Comparison of ENCODE assay signal across 8 mouse cellular contexts in genomic region chr5:106964513-106965014, GRCm38 (mm10). TPM values are rescaled to one million over a fixed set of nuclear protein-coding genes. Genes with fewer than 3 reads are reported as not detected.
DNase-seq lines count a peak whose midpoint lies in the region; ATAC-seq lines count a peak whose summit lies in the region.

No protein-coding gene starts in this region.

- H3K4me1 ChIP-seq in heart, embryonic 15.5 days (replicated peaks): peaks cover 8% of the 10 kb centered on the region

- WGBS in heart, embryonic 15.5 days: under 1% methylated on average over 41 of the region's 41 CpGs

- H3K4me3 ChIP-seq in heart, embryonic 15.5 days: peak overlapping the region; percentile 86

- no peaks in the 10 kb centered on the region for H3K27me3 ChIP-seq in heart, embryonic 15.5 days

- peak; percentile 86 for ATAC-seq in heart, embryonic 15.5 days (replicated peaks; ENCODE audit: insufficient number of reproducible peaks, insufficient read depth, low FRiP score, low read depth)
- ATAC-seq in activated CD4-positive, CD25-positive, alpha-beta regulatory T cell, adult 4 months: peak; percentile 81
- ATAC-seq in hematopoietic stem cell, adult 5-6 weeks (replicated peaks in 1 of 2; ENCODE audit: insufficient read depth in 1 of 2, low FRiP score in 2 of 2, low TSS enrichment in 1 of 2, low read depth in 1 of 2, poor library complexity in 2 of 2, severe bottlenecking in 2 of 2): peak; percentile 54 to 81
- ATAC-seq in megakaryocyte progenitor cell, adult 5-6 weeks (replicated peaks; ENCODE audit: poor library complexity): peak; percentile 72

- peak overlapping the region; percentile 84 for H3K9ac ChIP-seq in heart, embryonic 15.5 days

- DNase-seq in heart, postnatal 4 days: no peak
- no peak for DNase-seq in layer of hippocampus, postnatal 10 days (ENCODE audit: low spot score in 2 of 2)
- no peak for DNase-seq in cerebellum, adult 11 months
- DNase-seq in adrenal gland, postnatal 36 days: no peak

- peak overlapping the region; percentile 71 for H3K27ac ChIP-seq in heart, embryonic 15.5 days

- peak overlapping the region; percentile 83 for H3K4me2 ChIP-seq in heart, embryonic 15.5 days

- no peaks in the 10 kb centered on the region for H3K9me3 ChIP-seq in heart, embryonic 15.5 days (replicated peaks)

- peaks cover 15% of the 10 kb centered on the region for H3K36me3 ChIP-seq in heart, embryonic 15.5 days

RNA-seq across cellular contexts. Expression of gene Cdc7, which starts 0.4 kb away (rescaled TPM):
- polyA plus RNA-seq in heart, embryonic 15.5 days (2015; fragmentation: Nextera tagmentation; extraction: Ambion mirVana): 20.3 and 25.2 TPM in 2 replicates
- total RNA-seq in heart, postnatal 4 days (2021): 1 to 10 TPM; 6.8 to 8.0 TPM
- 10 to 100 TPM; 18.9 to 24.7 TPM for polyA plus RNA-seq in activated CD4-positive, CD25-positive, alpha-beta regulatory T cell, adult 4 months (2017; shearing (Covaris generic))
- 37.8 and 41.8 TPM in 2 replicates for total RNA-seq in hematopoietic stem cell, adult 5-6 weeks (2017)
- 31.6 and 38.2 TPM in 2 replicates for total RNA-seq in megakaryocyte progenitor cell, adult 5-6 weeks (2015)
- total RNA-seq in megakaryocyte progenitor cell, adult 5-6 weeks (2017): 30.9 and 42.9 TPM in 2 replicates
- total RNA-seq in layer of hippocampus, postnatal 10 days (2021): 10 to 100 TPM; 17.1 to 17.5 TPM
- total RNA-seq in adrenal gland, postnatal 36 days (2021): 1 to 10 TPM; 2.3 to 3.6 TPM

RNA-seq across cellular contexts. Expression of gene Hfm1, which starts 38.4 kb away (rescaled TPM):
- polyA plus RNA-seq in heart, embryonic 15.5 days (2015; fragmentation: Nextera tagmentation; extraction: Ambion mirVana): 0.32 and 0.39 TPM in 2 replicates
- total RNA-seq in heart, postnatal 4 days (2021): under 1 TPM in 1 of 2 experiments, not detected in 1; 0.34 TPM
- not detected for polyA plus RNA-seq in activated CD4-positive, CD25-positive, alpha-beta regulatory T cell, adult 4 months (2017; shearing (Covaris generic))
- total RNA-seq in hematopoietic stem cell, adult 5-6 weeks (2017): 0.81 and 1.1 TPM in 2 replicates
- total RNA-seq in megakaryocyte progenitor cell, adult 5-6 weeks (2015): not detected in 2 replicates
- 0.21 TPM in 1 of 2 replicates, not detected in the other for total RNA-seq in megakaryocyte progenitor cell, adult 5-6 weeks (2017)
- 1 to 10 TPM; 2.9 to 3.4 TPM for total RNA-seq in layer of hippocampus, postnatal 10 days (2021)
- under 1 TPM; 0.13 to 0.33 TPM for total RNA-seq in adrenal gland, postnatal 36 days (2021)
